Mouse (Mus musculus): ENCODE results near the gene Rprd1b.
A peak's percentile ranks its signal among the peaks of the same experiment; 100 is the strongest.

Rprd1b gene

DNA sequence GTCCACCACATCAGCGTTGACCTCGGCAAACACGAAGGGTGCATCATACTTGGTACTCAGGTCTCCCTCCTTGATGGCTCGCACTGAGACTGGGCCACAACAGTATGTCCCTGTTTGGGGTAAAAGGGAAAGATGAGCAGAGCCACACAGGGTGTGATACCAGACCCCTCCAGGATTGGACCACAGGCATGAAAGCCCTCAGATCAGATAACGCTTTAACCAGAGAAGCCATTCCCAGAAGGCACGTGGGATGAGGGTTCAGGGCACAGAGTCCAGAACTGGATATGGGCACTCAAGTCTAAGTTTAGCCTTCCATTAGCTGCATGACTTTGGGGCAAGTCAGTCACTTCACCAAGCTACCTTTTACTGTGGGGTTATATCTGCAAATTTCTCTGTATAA lies 98.9 kb downstream of the Rprd1b start:
- no peak for DNase-seq (ENCODE audit: low spot score)

DNA sequence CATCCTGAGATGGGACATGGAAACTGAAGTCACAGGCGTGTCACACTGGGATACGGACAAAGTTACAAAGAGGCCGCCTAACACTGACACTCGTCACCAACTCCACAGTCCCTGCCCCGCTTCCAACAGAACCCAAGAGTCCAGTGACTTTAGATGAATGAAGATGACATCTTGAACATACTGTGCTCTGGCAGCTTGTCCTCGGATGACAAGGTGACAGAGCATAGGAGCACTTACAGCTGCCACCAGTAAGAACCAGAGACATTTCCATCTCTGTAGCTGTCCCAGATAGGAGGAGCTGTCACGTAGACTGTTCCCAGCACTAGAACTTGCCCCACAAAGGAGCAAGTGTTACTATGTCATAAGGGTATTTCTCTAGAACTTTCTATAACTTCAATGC lies 99.6 kb downstream of the Rprd1b start:
- no peak for DNase-seq (ENCODE audit: low spot score)

DNA sequence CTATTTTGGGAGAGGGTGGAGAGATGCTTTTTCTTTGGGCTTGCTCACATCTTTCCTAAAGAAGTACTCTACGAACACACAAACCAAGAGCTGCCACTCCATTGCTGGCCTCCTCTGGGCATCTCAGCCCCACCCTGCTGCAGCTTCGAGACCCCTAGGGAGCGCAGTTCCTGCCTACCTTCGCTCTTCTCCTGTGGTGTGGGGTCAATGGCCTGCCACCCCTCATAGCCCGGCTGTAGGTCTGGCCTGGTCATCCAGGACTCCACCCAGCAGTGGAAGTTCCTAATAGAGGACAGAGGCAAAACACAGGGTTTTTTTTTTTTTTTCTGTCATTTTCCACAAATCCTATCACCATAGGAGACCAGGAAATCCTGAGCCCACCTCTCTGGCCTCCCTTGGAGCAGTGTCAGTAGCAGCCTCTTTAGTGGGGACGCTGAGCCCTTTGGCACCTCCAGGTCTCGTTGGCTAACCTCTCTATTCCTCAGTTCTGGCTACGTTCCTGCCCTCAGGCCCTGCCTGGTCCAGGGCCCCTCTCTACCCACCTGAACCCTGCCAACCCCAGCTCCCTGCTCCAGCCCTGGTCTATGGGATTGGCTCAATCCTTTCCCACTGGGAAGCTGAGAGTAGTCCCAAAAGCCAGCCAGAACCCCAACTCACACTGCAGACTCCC lies 100.3 kb downstream of the Rprd1b start:
- DNase-seq (ENCODE audit: low spot score) = no peak

DNA sequence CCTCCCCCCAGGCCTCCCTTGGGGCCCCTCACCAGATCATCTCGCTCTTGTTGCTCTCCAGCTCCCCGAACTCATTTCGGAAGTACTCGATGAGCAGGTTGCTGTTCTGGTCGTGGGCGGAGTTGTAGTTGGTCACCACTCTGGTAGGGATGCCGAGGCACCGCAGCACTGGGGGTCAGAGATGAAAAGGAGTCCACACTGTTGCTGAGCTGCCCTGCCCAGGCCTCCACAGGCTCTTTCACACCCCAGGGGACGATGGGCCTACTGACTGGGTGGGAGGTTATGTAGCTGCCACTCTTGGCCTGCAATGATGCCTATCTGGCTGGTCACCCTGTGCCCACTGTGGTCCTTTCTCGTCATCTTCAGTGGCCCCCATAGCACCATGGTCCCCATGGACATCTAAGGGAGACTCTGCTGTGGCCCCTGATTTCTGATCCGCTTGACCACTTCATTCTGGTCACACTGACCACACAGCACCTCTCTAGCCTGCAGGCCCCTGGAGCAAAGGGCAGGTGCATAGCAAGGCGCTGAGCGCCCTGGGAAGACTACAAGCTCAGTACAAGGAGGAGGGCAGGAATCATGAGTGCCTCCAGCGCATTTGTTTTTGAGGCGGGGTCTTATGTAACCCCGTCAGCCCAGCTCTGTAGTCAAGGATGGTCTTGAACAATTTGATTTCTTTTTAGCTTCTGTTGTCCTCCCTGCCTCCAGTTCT lies 101.2 kb downstream of the Rprd1b start:
- DNase-seq (ENCODE audit: low spot score) = no peak

DNA sequence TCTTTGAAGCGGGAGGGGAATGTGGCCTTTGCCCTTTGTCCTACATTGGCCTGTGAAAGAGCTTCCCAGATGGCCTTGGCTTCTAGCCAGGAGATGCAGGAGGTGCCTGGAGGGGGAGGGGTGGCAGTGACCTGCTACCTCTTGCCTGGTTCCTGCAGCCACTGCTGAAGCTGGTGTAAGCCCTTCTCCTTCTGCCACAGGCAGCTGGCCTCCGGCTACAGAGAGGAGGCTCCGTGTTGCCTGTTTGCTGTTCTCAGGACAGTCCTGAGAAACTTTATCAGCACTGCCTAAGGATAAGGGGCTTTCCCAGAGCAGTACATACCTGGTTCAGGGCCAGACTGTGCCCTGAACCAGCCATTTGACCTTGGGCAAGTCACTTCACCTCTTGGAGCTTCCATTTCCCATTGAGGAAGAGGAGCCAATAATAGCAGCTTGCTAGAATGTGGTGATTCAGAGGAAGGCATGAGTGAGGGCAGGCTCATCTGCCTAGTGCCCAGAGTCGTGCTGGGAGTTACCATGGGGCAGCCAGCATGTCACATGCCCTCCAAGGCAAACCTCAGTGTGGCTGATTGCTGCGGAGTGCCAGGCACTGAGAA lies 102.2 kb downstream of the Rprd1b start:
- DNase-seq (ENCODE audit: low spot score) = peak; percentile 65

DNA sequence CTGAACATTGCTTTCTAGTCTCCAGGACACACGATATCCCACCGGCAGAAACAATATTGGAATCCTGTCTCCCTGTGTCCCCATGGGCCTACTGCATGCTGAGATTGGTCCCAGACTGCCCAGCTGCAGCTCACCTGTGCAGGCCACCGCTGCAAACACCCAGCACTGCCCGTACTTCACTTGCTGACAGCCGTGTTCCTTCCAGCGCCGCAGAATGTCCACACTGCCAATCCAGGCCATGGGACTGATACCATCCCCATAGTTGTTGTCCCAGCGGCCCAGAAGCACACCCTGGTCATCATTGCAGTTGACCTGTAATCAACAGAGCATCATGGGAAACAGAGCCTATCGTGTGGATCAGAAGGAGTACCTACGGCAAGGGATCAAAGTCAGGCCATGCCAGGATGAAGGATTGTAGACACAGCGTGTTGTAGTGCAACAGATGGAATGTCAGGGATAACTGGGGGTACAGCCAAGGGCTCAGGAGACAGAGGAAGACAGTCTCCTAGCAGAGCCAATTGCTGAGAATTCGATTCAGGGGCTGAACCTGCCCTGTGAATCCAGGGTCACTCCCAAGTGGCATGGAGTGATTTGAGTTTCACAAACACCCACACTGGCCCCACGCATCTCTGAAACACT lies 103.0 kb downstream of the Rprd1b start:
- no peak for DNase-seq (ENCODE audit: low spot score)

DNA sequence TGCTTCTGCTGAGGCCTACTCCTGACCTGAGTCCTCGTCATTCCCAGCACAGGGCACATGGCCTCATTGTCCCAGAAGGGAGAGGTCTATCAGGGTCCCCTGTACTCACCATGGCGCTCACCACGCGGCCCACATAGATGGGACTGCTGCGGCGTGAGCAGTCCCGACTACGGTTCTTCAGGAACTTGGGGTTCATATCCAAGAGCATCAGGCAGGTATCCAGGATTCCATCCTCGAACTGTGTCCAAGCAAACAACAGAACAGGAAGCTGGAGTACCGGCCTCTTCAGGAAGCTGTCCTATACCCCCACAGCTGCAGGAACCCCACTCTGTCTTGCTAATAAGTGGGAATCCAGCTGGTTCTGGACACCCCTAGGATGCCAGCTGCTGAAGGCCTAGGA lies 104.0 kb downstream of the Rprd1b start:
- DNase-seq (ENCODE audit: low spot score) = no peak

DNA sequence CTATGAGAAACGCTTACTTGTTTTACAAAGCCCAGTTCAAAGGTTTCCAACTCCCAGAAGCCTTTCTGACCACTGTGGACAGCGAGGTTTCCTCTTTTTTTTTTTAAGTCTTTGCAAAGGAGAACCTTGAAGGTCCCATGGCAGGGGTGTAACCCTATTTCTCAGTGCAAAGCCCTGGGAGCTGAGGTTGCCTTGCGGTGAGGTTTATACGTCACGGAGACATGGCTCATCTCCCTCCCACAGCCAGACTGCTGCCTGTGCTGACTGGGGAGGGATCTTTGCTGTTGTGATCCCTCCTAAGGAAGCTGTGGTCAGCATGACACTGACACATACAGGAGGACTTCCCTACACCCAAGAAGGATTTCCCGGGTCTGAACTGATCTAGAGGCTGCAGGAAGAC lies 104.8 kb downstream of the Rprd1b start:
- DNase-seq (ENCODE audit: low spot score) = no peak

DNA sequence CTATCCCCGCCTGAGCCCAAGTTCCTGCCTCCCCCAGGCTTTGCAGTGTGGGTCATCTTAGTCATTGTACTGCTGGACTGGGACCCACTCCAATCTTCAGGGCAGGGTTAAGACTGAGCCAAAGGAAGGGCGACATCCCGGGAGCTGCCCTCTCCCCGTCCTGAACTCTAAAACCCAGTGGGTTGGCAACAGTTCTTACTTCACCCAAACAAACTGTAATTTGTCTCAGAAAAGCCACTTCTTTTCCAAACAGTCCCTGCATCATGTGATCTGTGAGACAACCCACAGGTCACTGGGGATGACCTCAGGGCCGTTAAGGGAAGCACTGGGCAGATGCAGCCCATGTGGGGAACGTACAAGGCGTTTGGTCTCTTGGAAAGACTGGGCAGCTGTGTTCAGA lies 107.9 kb downstream of the Rprd1b start:
- no peak for DNase-seq (ENCODE audit: low spot score)

DNA sequence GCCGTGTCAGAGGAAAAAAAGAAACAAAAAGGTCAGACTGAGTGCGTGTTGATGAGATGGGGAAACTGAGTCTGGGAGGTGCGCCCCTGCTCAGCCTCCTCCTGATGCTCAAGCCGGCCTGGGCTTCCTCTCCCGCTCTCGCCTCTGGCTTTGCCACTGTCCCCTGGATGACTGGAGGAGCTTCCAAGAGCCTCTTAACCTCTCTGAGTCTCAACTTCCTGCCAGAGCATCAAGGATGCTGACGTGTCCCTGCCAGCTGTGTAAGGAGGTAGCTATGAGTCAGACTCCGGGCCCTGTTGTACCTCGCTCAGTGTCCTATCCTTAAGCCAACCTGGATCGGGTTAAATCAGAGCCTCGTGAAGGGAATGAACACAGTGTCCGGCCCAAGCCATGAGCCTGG lies 109.5 kb downstream of the Rprd1b start:
- no peak for DNase-seq (ENCODE audit: low spot score)

DNA sequence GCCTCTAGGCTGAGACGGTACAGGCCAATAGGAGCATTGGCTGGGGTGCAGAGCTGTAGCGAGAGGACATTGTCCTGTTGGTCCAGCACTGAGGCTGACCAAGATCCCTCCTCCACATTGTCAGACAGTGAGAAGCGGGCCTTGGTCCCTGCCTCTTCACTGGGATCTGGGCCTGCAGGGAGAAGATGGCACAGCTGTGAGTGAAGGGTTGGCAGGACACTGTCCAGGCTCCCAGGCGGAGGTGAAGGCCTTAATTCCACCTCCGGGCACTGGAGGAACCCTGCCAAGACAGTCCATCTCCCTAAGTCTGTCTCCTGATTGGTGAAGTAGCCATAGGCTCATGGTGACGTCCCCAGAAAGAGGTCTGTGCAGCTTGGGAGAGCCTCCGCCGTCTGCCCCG lies 110.5 kb downstream of the Rprd1b start:
- DNase-seq (ENCODE audit: low spot score) = no peak

DNA sequence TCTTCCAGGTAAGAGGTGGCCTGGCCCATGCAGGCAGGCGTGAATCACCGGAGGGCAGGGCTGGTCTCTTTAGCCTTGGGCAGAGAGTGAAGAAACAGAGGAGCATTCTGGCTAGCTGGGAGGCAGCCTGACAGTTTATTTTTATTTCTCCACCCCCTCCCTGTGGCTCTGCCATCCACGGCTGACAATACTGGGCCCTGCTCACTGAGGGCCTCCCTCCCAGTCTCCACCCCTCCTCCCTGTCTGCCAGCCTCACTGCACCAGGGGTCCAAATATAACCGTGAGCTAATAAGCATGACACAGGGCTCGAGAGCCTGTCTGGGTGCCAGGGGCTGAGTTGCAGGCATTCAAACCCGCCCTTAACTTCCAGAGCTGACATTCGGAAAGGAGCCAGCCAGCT lies 111.3 kb downstream of the Rprd1b start:
- peak; percentile 48 for DNase-seq (ENCODE audit: low spot score)

DNA sequence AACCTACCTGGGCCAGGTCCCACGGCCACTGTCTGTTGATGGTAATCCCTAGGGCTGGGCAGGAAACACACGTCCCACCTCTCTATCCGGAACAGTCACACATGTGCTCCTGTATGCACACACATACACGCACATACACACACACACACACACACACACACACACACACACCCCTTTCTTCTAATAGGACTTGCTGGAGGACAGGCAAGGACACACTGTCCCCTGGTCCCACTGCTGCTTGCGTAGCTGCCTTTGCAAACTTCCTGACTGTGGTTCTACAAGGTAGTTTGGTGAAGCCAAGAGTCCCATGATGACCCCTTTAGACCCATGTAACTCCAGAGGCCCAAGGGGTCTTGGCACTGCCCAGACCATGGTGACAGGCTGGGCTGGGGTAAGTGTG lies 112.4 kb downstream of the Rprd1b start:
- DNase-seq (ENCODE audit: low spot score) = no peak

DNA sequence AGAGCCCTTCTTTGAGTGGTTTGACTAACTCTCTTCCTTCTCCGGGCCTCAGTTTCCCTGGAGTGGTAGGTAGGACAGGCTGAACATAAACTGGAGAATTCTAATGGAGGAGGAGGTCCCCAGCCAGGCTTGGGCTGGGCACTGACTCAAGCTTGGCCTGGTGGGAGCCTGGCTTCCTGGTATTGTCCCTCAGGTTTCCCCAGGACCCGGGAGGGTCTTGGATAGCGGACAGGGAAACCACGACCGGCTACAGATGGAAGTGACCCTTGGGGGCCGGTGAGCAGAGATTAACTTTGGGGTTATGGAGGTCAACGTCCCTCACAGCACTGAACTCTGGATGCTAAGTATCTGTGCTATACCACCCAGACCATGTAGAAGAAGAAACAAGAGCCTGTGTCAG lies 113.0 kb downstream of the Rprd1b start:
- DNase-seq (ENCODE audit: low spot score) = no peak

DNA sequence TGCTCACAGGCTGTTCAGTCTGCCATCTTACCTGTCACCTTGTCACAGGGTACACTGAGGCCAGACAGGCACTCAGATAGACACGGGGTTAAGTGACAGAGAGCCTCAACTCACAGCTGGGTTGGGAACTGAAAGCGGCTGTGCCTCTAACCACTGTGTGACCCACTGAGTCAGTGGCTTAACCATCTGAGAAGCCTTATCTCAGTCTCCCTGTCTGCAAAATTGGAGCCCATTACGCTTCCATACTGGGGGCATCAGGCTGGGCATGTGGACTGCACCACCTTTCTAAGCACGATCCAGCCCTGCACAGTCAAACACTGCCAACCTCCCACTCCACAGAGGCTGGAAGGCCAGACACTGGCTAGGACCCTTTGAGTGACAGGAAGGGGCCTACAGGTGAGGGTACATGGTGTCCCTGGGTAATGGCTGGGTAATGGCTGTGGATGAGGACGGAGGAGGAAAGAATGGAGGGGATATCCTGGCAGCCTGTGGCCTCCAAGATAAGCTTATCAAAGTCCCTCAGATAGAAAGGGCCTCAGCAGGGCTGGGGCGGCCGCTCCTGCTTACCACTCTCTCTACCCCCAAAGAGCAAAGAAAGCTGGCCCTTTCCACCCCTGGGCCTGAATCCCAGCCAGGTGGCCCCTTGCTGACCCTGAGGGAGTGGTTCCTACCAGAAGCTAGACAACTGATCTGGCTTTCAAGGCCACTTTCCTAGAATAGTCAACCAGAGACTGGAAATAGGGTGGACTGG lies 113.6 kb downstream of the Rprd1b start:
- peak; percentile 41 for DNase-seq (ENCODE audit: low spot score)

DNA sequence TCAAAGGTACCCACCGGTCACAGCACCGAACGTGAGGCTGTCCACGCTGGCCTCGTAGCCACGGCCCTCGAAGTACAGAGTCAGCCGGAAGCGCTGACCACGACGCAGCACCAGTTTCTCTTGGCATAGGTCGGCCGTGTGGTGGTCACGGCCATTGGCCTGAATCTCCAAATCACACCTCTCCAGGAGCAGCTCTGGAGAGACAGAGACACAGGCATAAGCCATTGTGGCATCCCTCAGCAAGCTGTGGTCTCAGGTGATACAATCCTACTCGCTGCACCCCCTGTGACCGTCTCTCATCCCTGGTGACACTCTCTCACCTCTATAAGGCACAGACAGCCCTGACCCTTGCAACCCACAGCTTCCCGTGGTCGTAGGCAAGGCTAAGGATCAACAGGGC lies 114.7 kb downstream of the Rprd1b start:
- no peak for DNase-seq (ENCODE audit: low spot score)

DNA sequence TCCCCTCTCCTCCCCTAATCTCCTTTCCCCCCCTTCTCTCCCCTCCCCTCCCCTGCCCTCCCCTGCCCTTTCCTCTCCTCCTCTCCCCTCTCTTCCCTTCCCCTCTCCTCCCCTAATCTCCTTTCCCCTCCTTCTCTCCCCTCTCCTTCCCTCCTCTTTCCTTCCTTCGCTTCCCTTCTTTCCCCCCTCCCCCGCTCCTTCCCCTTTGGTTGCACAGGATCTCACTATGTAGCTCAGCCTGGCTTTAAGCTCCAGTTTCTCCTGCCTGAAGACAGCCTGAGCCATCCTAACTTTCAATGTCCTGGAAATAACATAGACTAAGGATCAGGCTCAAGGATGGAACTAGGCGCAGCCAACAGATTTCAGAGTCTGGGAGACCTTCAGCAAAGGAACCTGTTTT lies 115.5 kb downstream of the Rprd1b start:
- no peak for DNase-seq (ENCODE audit: low spot score)

DNA sequence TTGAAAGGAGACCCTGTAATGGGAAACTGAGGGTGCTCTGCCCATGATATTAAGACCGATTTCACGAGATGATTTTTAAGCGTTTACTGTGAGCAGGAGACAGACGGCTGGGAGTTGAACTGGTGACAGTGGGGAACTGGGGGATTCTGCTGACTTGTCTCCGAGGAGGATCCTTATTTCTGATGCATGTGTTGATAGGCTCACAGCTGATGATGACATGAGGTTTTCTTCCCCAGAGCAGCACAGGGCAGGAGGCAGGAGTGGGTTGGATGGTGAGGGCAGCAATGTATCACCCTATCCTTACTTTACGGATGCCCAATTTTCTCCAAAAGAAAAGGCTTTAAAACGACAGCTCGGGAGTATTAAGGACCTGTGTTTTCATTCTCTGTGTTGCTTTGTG lies 116.0 kb downstream of the Rprd1b start:
- no peak for DNase-seq (ENCODE audit: low spot score)

DNA sequence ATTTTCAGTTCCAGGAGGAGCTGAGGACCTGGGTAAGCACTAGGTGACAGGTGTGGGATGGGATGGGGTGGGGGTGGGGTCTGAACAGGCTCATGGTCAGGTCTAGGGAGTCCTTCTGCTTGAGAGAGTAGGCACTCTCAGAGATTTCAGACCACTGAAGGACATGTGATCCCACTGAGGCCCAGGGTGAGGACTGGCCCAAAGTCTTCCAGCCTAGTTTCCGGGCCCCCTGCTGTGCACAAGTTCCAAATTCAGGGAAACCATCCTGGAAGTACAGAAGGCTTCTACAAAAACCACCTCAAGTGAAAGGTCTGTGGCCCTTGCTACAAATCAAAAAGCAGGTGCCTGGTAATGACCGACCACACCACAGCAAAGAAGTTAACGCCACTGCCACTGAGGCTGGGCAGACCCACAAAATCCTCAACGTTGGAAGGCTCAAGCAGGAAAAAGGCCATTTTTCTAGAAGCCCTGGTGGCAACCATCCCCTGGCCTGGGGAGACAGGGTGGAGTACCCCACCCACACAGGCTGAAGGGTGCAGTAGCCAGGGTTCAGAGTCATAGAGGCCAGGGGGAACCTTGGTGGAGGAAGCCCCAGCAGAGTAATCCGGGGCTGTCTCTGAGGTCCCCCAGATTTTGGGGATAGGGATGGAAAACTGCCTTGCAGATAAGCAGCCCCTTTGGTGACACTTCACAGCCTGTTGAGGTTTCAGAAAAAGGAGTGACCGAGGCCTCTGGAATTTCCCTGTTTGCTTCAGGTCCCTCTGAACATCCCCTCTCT lies 116.6 kb downstream of the Rprd1b start:
- DNase-seq (ENCODE audit: low spot score) = no peak

DNA sequence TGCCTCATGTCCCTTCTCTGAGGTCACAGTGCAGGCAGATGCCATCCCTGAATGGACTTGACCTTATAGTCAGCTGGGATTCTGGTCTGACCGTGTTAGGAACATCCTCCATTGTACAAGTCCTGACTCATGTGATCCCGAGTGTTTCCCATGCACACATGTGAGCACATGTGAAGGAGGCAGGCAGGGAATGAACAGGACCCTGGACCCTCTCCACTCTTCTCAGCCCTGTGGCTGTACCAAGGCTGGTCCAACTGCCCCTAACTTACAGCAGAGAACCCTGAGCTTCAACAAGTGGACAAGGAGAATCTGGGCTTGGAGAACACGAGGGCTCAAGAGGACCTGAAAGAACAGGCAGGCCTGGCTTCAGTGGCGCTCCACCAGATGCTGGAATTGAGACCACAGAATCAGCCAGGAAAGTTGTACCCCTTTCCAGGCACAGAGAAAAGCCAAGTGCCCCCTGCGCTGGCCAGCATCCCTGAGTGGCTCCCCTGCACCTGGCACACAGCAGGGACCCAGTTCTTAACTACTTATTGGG lies 117.3 kb downstream of the Rprd1b start:
- no peak for DNase-seq (ENCODE audit: low spot score)

DNA sequence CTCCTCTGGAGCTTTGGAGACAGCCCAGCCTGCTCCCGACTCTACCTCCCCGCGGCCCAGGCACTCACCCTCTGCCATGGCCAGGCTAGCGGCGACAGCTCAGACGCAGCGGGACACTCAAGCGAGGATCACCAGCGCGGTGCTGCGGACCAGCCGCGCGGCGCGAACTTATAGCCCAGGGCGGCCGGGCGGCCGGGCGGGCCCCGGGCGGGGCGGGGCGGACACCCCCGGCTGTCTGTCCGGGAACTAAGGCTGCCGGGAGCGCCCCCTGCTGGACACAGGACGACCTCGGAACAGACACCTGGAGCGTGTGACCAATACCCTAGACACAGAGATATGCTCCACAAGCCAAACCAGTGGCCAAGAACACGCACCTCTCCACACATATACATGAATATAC lies 117.9 kb downstream of the Rprd1b start, which contains the start of gene Tgm2:
TSS of gene Tgm2 (minus strand) at position 214 of the 400 bp plus-strand sequence.
- DNase-seq (ENCODE audit: low spot score) = peak; percentile 88

Measured in ovary, postnatal 36 days (tissue).